Mouse (Mus musculus) liver, adult (tissue): ENCODE measurements around the gene Ube2o.

Source experiments
- GATA4 ChIP-seq: IDR thresholded peaks from 2 replicates; pipeline ENCODE4 v1.6.1; 2014; ENCODE audit warnings: mild to moderate bottlenecking, low read length; ENCODE audit not compliant: insufficient replicate concordance

Ube2o gene

DNA sequence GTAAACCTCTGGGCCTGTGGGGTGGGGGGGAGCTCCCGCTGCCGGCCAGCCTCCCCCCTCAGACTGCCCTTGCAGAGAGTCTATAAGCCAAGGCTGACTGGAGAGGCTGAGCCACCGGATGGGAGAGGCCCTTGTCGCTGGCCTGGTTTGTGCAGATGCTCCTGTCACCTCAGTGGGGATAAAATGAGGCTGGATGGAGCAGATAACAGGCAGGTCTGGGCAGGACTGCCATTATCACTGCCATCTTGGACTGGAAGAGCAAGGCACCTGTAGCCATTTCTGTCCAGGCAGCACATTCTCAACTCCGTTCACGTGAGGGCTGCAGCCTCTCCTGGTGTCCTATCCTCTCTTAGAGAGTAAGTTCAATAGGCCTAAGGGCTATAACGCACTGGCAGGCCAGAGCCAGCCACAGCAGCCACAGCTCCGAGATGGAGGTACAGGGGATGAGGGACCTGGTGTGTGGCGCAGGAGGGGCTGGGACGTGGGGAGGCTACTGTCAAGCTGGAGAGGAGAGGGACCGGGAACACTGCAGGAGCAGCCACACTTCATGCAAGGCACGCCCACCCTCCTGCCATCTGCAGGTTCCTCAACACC lies 43.0 kb downstream of the Ube2o start:
- no peak for TF ChIP-seq GATA4

GRCm38 (mm10) chr11:116537388-116537787 lies 43.9 kb downstream of the Ube2o start:
- no peak for TF ChIP-seq GATA4

GRCm38 (mm10) chr11:116536685-116537084 lies 44.6 kb downstream of the Ube2o start:
- TF ChIP-seq GATA4 = no peak

GRCm38 (mm10) chr11:116534154-116534865 lies 46.9 kb downstream of the Ube2o start:
- TF ChIP-seq GATA4 = no peak

DNA sequence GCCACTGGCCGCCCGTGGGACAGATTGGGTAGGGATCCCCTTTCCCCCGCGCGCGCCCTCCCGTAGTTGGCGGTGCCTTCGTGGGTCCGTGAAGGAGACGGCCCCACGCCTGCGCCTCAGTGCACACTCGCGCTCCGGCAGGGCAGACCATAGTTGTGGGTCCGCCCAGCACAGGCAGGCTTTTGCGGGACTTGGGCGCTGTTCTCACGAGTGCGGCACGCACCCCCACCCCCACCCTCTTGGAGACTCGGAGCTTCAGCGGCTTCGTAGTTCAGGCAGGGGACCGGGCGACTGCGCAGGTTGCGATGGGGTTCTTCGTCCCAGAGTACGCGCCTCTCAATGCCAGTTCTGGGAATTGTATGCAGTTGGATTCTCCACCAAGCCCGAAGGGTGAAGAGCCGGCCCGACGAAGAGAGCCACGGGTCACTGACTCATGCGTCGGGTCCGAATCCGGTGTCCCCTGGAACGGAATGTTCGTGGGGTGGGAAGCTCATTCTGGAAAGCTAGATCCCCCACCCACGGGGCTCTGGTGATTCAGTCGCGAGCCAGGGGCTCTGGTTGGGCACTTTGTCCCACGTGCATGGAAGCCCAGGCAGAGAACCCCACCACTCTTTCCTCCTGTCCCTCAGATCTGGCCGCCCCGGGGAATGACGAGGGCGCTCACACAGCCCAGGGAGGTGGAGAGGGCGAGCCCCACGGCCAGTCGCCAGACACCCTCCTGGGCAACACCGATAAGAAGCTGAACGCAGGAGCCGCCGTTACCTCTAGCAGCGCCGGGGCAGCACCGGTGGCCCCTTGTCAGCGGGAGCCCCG lies 47.7 kb downstream of the Ube2o start:
- TF ChIP-seq GATA4 = no peak

- TF ChIP-seq GATA4 = no peak
Observed at GRCm38 (mm10) chr11:116532810-116533338, 48.4 kb downstream of the Ube2o start.

DNA sequence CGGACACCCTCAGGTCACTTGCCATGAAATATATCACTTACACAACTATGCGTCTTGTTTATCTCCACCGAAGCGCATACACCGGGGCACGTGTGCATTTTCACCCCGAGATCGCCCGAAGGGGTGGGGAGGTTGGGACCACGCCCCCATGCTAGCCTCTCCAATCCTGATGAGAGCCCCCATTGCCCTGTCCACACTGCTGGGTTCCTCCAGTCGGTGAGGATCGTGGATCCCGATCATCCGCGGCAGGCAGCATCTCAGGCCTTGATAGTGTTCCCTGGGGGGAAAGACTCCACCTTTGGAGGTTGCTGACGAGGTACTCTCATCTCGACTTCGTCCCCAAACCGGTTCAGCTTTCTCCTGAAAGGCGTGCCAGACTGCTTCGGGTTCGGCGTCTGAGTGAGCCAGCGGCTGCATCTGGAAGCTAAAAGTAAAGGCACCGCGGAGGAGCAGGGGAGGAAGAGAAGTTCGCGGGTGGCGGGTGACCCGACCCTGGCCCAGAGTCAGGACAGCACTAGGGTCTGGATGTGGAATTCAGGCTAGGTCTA lies 48.9 kb downstream of the Ube2o start:
- TF ChIP-seq GATA4 = no peak

DNA sequence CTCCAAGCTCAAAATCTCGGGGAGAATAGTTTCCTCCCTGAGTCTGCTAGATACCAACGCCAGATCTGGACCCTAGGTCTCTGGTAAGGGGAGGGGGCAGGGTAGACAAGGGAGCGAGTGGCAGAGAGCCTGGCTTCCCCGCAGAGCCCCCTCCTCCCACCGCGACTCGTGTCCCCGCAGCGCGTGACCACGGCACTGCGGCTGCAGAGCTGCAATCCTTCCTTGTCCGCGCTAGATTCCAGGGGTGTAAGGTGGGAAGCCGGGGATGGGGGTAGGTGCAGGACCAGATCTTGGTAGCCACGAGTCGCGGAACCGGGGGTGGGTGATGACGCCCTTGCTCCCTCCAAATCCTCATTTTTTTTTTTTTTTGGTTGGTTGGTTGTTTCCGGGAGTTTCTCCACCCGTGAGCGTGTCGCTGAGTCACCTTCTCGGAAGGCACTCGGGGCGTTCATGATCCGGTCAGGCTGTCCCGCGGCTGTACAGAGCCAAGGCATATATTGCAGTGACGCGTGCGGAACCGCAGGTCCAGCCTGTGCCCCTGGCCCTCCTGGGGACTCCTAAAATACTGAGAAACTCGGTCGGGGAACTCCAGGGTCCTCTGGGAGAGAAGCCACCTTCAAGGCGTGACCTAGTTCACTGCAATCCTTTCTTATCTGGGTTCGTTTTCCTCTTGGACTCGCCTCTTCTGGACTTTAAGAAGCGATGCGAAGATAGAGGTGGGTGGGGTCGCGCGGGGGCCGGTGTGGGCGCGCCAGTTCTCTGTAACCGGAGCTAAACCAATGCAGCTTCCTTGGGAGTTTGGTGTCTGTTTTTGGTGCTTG lies 49.7 kb downstream of the Ube2o start:
- no peak for TF ChIP-seq GATA4

GRCm38 (mm10) chr11:116530187-116531147 lies 50.8 kb downstream of the Ube2o start, which contains the start of gene Sphk1:
Sphk1 (plus strand) TSS chr11:116530925.
- no peak for TF ChIP-seq GATA4

GRCm38 (mm10) chr11:116528636-116529320 lies 52.5 kb downstream of the Ube2o start:
- TF ChIP-seq GATA4 = no peak

DNA sequence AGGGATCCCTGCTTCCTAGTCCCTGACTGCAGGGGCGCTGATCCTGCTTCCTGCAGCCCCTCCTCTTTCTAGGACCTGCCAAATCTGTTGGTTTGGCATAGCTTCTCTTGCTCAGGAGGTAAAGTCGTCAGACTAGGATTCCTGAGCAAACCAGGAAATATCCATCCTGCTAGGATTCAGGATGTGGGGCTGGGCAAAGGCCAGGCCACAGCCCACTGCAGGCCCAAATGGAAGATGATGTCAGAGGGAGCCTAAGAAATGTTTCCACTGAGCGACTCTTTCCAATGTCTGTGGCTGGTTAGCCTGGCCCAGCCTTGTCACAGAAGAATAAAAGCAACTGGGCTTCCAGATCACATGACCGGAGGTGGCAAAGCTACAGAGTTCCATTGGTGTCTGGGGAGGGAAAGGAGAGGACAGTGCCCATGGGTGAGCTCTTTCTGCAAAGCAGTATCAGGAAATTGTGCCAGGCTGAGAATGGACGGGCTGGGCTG lies 57.5 kb downstream of the Ube2o start:
- no peak for TF ChIP-seq GATA4

- no peak for TF ChIP-seq GATA4
Observed at GRCm38 (mm10) chr11:116522886-116523698, 58.2 kb downstream of the Ube2o start.
